Mouse (Mus musculus): ENCODE data around the gene Adk. TPM values are rescaled to one million over a fixed set of nuclear protein-coding genes. Genes with fewer than 3 reads are reported as not detected.

The Adk gene
- polyA plus RNA-seq, 1 experiment from 2014 or later = 112 TPM

DNA sequence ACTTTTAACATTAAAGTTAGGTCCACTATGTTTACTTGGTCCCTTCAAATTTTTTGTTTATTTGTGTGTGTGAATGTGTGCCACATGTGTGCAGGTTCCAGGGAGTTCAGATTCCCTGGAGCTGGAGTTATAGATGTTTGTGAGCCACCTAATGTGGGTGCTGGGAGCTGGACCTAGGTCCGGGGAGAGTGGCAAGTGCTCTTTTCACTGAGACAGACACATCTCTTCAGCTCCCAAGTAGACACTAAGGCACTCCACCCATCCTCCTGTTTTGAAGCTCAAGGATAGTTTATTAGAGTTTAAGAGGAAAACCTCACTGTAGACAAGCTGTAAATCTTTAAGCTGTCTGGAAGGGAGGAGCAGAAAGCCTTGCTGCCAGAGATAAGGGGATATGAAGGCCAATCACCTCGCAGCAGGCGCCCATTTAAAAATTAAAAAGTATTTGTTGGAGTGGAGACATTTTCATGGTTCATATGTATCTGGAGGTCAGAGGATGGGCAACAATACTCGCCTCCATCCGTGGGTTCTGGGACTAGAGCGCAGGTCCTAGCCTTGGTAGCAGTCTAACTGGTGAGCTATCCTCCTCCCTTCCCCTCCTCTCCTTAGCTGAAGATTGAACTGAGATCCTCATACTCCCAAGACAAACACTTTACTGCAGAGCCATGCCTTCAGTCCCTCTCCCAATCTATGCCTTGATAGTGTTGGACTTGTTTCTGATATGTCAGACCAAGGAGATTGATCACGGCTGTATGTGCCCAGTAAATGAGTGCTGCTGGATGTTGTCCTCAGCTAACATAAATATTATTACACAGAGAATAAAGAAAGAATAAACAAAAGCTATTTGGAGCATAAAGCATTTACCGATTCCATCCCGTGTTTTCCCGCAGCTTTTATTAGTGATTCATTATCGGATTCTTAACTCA, 22.3 kb downstream of the Adk start:
- no peak for ATAC-seq (ENCODE audit: low FRiP score)
- Histone ChIP-seq H3K27me3 (ENCODE audit: control insufficient read depth, insufficient read depth, low read length) (no peaks in the 10 kb centered on the region), H3K4me1 (ENCODE audit: control insufficient read depth, insufficient read depth, low read length) (peaks cover 5% of the 10 kb centered on the region; the same call in 1 of the 2 replicates), H3K36me3 (ENCODE audit: control insufficient read depth, insufficient read depth, low read length) (no peaks in the 10 kb centered on the region), H3K27ac (ENCODE audit: low read depth, low read length) (no peak overlapping the region), H3K4me3 (ENCODE audit: low read depth, low read length) (no peak overlapping the region), H3K9ac (ENCODE audit: low read length) (no peak overlapping the region), H3K4me2 (no peak overlapping the region), H3K9me3 (ENCODE audit: control insufficient read depth, low read length) (no peaks in the 10 kb centered on the region)
- no peak for DNase-seq (ENCODE audit: low spot score, missing footprints)
- 70% methylated on average over 11 of the region's 11 CpGs for WGBS

DNA sequence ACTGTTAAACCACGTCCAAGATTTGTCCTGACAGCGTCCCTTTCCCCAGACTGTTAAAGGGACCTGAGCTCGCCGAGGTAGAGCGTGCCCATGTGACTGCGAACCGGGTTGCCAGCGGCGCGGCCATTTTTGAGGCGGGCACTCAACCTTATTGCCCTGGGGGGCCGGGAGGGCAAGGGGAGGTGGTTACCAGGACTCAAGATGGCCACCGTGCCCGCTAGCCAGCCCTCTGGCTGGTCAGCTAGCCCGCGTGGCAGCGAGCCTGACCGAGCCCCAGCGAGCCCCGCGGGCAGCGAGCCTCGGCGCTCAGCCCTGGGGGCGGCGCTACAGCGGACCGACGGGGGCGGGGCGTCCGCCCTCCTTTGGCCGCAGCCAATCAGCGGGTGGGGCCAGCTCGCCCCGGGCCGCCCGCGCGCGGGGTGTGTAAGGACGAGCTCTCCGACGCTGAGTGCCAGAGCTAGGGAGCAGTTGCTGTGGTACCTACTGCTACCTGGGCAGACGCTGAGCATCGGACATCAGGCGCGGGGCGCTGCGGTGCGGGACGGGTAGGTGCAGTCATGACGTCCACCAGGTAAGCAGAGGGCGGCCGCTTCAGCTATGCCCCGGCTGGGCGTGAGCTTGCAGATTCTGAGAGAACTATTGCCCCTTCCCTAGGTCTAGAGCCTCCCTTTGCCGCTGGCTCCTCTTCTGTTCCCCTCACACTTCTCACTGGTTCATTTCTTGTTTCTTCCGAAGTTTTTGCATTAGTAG, 23.6 kb downstream of the Adk start:
- WGBS = under 1% methylated on average over 56 of the region's 59 CpGs
- Histone ChIP-seq H3K27me3 (ENCODE audit: control insufficient read depth, insufficient read depth, low read length) (no peaks in the 10 kb centered on the region), H3K27ac (ENCODE audit: low read depth, low read length) (no peak overlapping the region), H3K4me3 (ENCODE audit: low read depth, low read length) (peak overlapping the region; percentile 45), H3K4me2 (peak overlapping the region; percentile 57), H3K4me1 (ENCODE audit: control insufficient read depth, insufficient read depth, low read length) (peaks cover 5% of the 10 kb centered on the region; the same call in 1 of the 2 replicates), H3K9ac (ENCODE audit: low read length) (peak overlapping the region; percentile 74), H3K9me3 (ENCODE audit: control insufficient read depth, low read length) (no peaks in the 10 kb centered on the region), H3K36me3 (ENCODE audit: control insufficient read depth, insufficient read depth, low read length) (no peaks in the 10 kb centered on the region)
- ATAC-seq (ENCODE audit: low FRiP score) (peak; percentile 99), DNase-seq (ENCODE audit: low spot score, missing footprints) (peak; percentile 99)

DNA sequence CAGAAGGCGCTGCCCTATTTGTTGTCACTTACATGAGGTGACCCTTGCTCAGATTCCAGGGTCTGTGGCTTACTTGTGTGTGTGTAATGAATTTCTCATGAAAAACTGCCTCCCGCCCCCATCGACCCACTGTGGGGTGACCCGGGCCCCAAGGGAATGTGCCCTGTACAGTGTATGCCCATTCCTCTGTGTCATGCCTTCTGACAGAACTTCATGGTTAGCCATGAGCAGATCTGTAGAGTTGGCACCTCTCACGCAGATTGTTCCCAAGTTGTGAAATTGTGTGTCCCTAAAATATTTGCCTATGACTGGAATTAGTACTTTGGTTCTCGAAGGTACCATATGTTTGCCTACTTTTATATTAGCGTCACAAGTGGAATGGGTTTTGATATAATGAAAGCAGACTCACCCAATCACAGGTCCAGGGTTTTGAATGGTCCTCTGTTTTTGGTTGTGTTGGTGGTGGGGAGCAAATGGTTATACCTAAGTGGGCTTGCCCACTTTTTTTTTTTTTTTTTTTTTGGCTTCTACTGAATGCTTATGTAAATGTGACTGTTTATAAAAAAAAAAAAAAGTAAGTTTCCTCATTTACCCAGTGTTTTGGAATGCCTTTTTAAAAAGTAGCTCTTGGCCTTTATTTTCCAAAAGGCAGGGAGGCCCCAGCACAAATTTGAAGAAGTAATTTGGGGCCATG, 24.3 kb downstream of the Adk start:
- ATAC-seq (ENCODE audit: low FRiP score) (peak; percentile 34), DNase-seq (ENCODE audit: low spot score, missing footprints) (no peak)
- Histone ChIP-seq H3K9me3 (ENCODE audit: control insufficient read depth, low read length) (no peaks in the 10 kb centered on the region), H3K36me3 (ENCODE audit: control insufficient read depth, insufficient read depth, low read length) (no peaks in the 10 kb centered on the region), H3K4me1 (ENCODE audit: control insufficient read depth, insufficient read depth, low read length) (peaks cover 5% of the 10 kb centered on the region; the same call in 1 of the 2 replicates), H3K27ac (ENCODE audit: low read depth, low read length) (no peak overlapping the region), H3K9ac (ENCODE audit: low read length) (peak overlapping the region; percentile 74), H3K27me3 (ENCODE audit: control insufficient read depth, insufficient read depth, low read length) (no peaks in the 10 kb centered on the region), H3K4me2 (peak overlapping the region; percentile 57), H3K4me3 (ENCODE audit: low read depth, low read length) (peak overlapping the region; percentile 45)
- WGBS = 44% methylated on average over 7 of the region's 7 CpGs

DNA sequence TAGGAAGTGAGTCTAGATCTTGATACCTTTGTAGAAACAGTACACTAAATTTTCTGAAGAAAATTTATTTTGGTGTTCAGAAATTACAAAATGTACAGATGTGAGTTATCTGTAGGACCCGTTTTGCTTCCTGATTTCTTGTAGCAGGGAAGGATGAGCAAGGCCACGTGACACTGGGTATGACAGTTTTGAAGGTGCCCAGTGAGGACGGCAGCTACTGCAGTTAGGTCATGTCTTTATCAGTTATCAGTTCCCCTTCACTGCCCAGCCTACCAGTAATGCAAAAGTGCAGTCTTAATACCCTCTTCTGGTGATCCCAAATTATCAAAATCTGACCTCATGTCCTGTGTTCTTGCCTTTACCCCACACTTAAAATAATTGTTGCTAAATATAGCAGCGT, 25.6 kb downstream of the Adk start:
- DNase-seq (ENCODE audit: low spot score, missing footprints) (no peak), ATAC-seq (ENCODE audit: low FRiP score) (no peak)
- Histone ChIP-seq H3K27ac (ENCODE audit: low read depth, low read length) (no peak overlapping the region), H3K4me2 (no peak overlapping the region), H3K36me3 (ENCODE audit: control insufficient read depth, insufficient read depth, low read length) (no peaks in the 10 kb centered on the region), H3K27me3 (ENCODE audit: control insufficient read depth, insufficient read depth, low read length) (no peaks in the 10 kb centered on the region), H3K9ac (ENCODE audit: low read length) (no peak overlapping the region), H3K9me3 (ENCODE audit: control insufficient read depth, low read length) (no peaks in the 10 kb centered on the region), H3K4me3 (ENCODE audit: low read depth, low read length) (no peak overlapping the region), H3K4me1 (ENCODE audit: control insufficient read depth, insufficient read depth, low read length) (peaks cover 5% of the 10 kb centered on the region; the same call in 1 of the 2 replicates)
- WGBS = 92% methylated on average over 4 of the region's 4 CpGs

DNA sequence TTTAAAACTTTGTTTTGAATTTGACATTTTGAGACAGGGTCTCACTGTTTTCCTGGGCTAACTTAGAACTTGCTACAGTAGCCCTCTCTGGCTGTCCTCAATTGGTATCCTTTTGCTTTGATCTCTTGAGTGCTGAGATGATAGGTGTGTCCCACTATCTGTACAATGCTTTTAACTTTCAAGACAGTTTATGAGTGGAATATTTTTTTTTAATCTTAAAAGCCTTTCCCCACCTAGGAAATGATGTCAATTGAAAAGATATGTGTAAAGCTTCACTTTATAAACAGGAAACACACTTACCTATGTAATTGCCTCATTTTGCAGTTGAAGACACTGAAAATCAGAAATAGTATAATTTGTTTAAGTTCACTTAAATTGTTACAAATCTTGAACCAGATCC, 26.1 kb downstream of the Adk start:
- Histone ChIP-seq H3K4me3 (ENCODE audit: low read depth, low read length) (no peak overlapping the region), H3K27me3 (ENCODE audit: control insufficient read depth, insufficient read depth, low read length) (no peaks in the 10 kb centered on the region), H3K4me2 (no peak overlapping the region), H3K9me3 (ENCODE audit: control insufficient read depth, low read length) (no peaks in the 10 kb centered on the region), H3K9ac (ENCODE audit: low read length) (no peak overlapping the region), H3K27ac (ENCODE audit: low read depth, low read length) (no peak overlapping the region), H3K4me1 (ENCODE audit: control insufficient read depth, insufficient read depth, low read length) (peaks cover 5% of the 10 kb centered on the region; the same call in 1 of the 2 replicates), H3K36me3 (ENCODE audit: control insufficient read depth, insufficient read depth, low read length) (no peaks in the 10 kb centered on the region)
- no peak for DNase-seq (ENCODE audit: low spot score, missing footprints)
- ATAC-seq (ENCODE audit: low FRiP score) = no peak

DNA sequence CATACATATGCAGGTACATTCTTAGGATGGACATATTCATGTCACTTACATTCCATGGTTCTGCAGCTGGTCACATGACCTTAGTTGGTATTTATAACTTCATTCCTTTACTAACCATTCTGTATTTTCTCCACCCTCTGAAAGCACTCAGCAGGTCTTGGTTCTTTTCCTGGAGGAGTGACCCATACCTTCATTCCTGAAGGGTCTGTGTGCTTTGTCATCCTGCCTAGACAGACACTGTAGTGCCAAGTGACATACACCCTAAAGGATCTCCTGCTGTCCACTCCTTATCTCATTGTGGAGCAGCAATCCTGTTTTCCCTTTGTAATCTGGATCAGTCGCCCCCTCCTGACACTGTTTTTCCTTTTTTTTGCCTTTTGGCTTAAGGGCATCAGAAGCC, 30.4 kb downstream of the Adk start:
- Histone ChIP-seq H3K9ac (ENCODE audit: low read length) (no peak overlapping the region), H3K4me1 (ENCODE audit: control insufficient read depth, insufficient read depth, low read length) (no peaks in the 10 kb centered on the region), H3K4me2 (no peak overlapping the region), H3K27me3 (ENCODE audit: control insufficient read depth, insufficient read depth, low read length) (no peaks in the 10 kb centered on the region), H3K4me3 (ENCODE audit: low read depth, low read length) (no peak overlapping the region), H3K27ac (ENCODE audit: low read depth, low read length) (no peak overlapping the region), H3K9me3 (ENCODE audit: control insufficient read depth, low read length) (no peaks in the 10 kb centered on the region), H3K36me3 (ENCODE audit: control insufficient read depth, insufficient read depth, low read length) (no peaks in the 10 kb centered on the region)
- DNase-seq (ENCODE audit: low spot score, missing footprints) (no peak), ATAC-seq (ENCODE audit: low FRiP score) (no peak)
- WGBS = 50% methylated on average over 1 of the region's 1 CpGs

DNA sequence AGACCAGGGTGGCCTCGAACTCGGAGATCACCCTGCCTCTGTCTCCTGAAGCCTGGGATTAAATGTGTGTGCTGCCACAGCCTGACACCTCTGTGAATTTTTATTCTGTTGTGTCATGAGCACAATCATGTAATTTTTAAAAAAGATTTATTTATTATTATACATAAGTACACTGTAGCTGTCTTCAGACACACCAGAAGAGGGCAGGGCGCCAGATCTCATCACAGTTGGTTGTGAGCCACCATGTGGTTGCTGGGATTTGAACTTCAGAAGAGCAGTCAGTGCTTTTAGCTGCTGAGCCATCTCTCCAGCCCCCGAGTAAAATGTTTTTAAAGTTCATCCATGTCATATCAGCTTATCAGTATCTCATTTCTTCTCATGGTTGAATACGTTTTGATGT, 33.3 kb downstream of the Adk start:
- 92% methylated on average over 5 of the region's 5 CpGs for WGBS
- Histone ChIP-seq H3K27me3 (ENCODE audit: control insufficient read depth, insufficient read depth, low read length) (no peaks in the 10 kb centered on the region), H3K36me3 (ENCODE audit: control insufficient read depth, insufficient read depth, low read length) (no peaks in the 10 kb centered on the region), H3K9ac (ENCODE audit: low read length) (no peak overlapping the region), H3K4me3 (ENCODE audit: low read depth, low read length) (no peak overlapping the region), H3K4me1 (ENCODE audit: control insufficient read depth, insufficient read depth, low read length) (no peaks in the 10 kb centered on the region), H3K9me3 (ENCODE audit: control insufficient read depth, low read length) (no peaks in the 10 kb centered on the region), H3K27ac (ENCODE audit: low read depth, low read length) (no peak overlapping the region), H3K4me2 (no peak overlapping the region)
- DNase-seq (ENCODE audit: low spot score, missing footprints) = no peak
- ATAC-seq (ENCODE audit: low FRiP score) = no peak

DNA sequence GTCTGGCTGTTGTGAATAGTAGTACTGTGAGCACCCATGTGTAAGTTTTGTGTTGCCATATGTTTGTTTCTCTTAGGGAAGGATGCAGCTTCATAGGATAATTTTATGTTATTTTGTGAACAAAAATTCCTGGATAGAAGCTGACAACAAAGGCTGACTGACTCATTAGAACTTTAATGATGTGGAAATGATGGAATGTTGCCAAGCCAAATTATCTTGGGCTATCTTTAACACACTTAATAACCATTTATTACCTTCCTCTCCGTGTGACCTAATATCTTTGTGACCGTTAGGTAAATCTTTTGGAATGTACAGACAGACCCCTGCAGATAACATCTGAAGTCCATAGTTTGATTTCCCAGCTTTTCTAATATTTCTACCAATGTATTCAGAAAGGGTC, 33.7 kb downstream of the Adk start:
- Histone ChIP-seq H3K36me3 (ENCODE audit: control insufficient read depth, insufficient read depth, low read length) (no peaks in the 10 kb centered on the region), H3K4me1 (ENCODE audit: control insufficient read depth, insufficient read depth, low read length) (no peaks in the 10 kb centered on the region), H3K27ac (ENCODE audit: low read depth, low read length) (no peak overlapping the region), H3K9ac (ENCODE audit: low read length) (no peak overlapping the region), H3K4me3 (ENCODE audit: low read depth, low read length) (no peak overlapping the region), H3K27me3 (ENCODE audit: control insufficient read depth, insufficient read depth, low read length) (no peaks in the 10 kb centered on the region), H3K9me3 (ENCODE audit: control insufficient read depth, low read length) (no peaks in the 10 kb centered on the region), H3K4me2 (no peak overlapping the region)
- no peak for ATAC-seq (ENCODE audit: low FRiP score)
- 78% methylated on average over 2 of the region's 2 CpGs for WGBS
- DNase-seq (ENCODE audit: low spot score, missing footprints) = no peak

Measured in midbrain, embryonic 11.5 days (tissue).